Mouse (Mus musculus) urinary bladder, postnatal 10 days (tissue): Measurements from ENCODE around the gene Afdn.
A peak's percentile ranks its signal among the peaks of the same experiment; 100 is the strongest.

Experiments used
- DNase-seq: peaks from one replicate; pipeline ENCODE4 v3.0.0; 2022; ENCODE audit warnings: low spot score

The Afdn gene

GRCm38 (mm10) chr17:13759853-13760627, at the start of gene Afdn:
Afdn (plus strand) TSS chr17:13760539.
- DNase-seq = peak; percentile 18

GRCm38 (mm10) chr17:13711173-13711572, 49.2 kb upstream of the Afdn start:
- DNase-seq = no peak

GRCm38 (mm10) chr17:13712116-13712515, 48.2 kb upstream of the Afdn start:
- DNase-seq = no peak

GRCm38 (mm10) chr17:13712518-13712917, 47.8 kb upstream of the Afdn start:
- no peak for DNase-seq

- DNase-seq = no peak
Observed at GRCm38 (mm10) chr17:13714128-13714527, 46.2 kb upstream of the Afdn start.

- DNase-seq = no peak
Observed at GRCm38 (mm10) chr17:13714654-13715053, 45.7 kb upstream of the Afdn start.

GRCm38 (mm10) chr17:13715511-13715910, 44.8 kb upstream of the Afdn start:
- DNase-seq = no peak

- no peak for DNase-seq
Observed at GRCm38 (mm10) chr17:13716336-13716735, 44.0 kb upstream of the Afdn start.

- DNase-seq = no peak
Observed at GRCm38 (mm10) chr17:13717428-13717827, 42.9 kb upstream of the Afdn start.

GRCm38 (mm10) chr17:13720187-13720586, 40.2 kb upstream of the Afdn start:
- DNase-seq = no peak

- DNase-seq = no peak
Observed at GRCm38 (mm10) chr17:13721372-13721771, 39.0 kb upstream of the Afdn start.

- no peak for DNase-seq
Observed at GRCm38 (mm10) chr17:13722434-13722833, 37.9 kb upstream of the Afdn start.

GRCm38 (mm10) chr17:13725004-13725550, 35.3 kb upstream of the Afdn start:
- DNase-seq = no peak

GRCm38 (mm10) chr17:13726832-13727355, 33.4 kb upstream of the Afdn start:
- DNase-seq = no peak

- DNase-seq = no peak
Observed at GRCm38 (mm10) chr17:13730980-13731726, 29.2 kb upstream of the Afdn start.

- DNase-seq = no peak
Observed at GRCm38 (mm10) chr17:13731727-13732112, 28.6 kb upstream of the Afdn start.

- DNase-seq = no peak
Observed at GRCm38 (mm10) chr17:13732685-13733084, 27.7 kb upstream of the Afdn start.

- DNase-seq = no peak
Observed at GRCm38 (mm10) chr17:13733971-13734370, 26.4 kb upstream of the Afdn start.

- DNase-seq = no peak
Observed at GRCm38 (mm10) chr17:13735057-13735456, 25.3 kb upstream of the Afdn start.

GRCm38 (mm10) chr17:13735803-13736282, 24.5 kb upstream of the Afdn start:
- DNase-seq = no peak

GRCm38 (mm10) chr17:13737336-13737735, 23.0 kb upstream of the Afdn start:
- DNase-seq = no peak

GRCm38 (mm10) chr17:13738121-13738776, 22.1 kb upstream of the Afdn start:
- no peak for DNase-seq
